Mouse (Mus musculus): ENCODE measurements around the gene Cldn12.

The Cldn12 gene

GRCm38 (mm10) chr5:5483254-5483858, 31.4 kb downstream of the Cldn12 start:
- peaks cover 8% of the 10 kb centered on the region for H3K4me1 ChIP-seq (replicated peaks; ENCODE audit: low read depth, low read length)
- TF ChIP-seq POU5F1 (IDR thresholded peaks at IDR 0.05; ENCODE audit: borderline replicate concordance, low read length) (no peak), NANOG (IDR thresholded peaks at IDR 0.05; ENCODE audit: borderline replicate concordance, low read length) (no peak), CTCF (conservative IDR thresholded peaks at IDR 0.05; ENCODE audit: low read length) (no peak)
- no peaks in the 10 kb centered on the region for H3K36me3 ChIP-seq (ENCODE audit: insufficient read depth, low read length)
- H3K27me3 ChIP-seq (ENCODE audit: insufficient read depth, low read length), result no peaks in the 10 kb centered on the region
- H3K4me3 ChIP-seq (replicated peaks; ENCODE audit: low read length), result no peak overlapping the region
- no peaks in the 10 kb centered on the region for H3K9me3 ChIP-seq (ENCODE audit: low read length)

- Histone ChIP-seq H3K27me3 (ENCODE audit: insufficient read depth, low read length) (no peaks in the 10 kb centered on the region), H3K9me3 (ENCODE audit: low read length) (no peaks in the 10 kb centered on the region), H3K4me1 (replicated peaks; ENCODE audit: low read depth, low read length) (peaks cover 6% of the 10 kb centered on the region), H3K36me3 (ENCODE audit: insufficient read depth, low read length) (no peaks in the 10 kb centered on the region), H3K4me3 (replicated peaks; ENCODE audit: low read length) (no peak overlapping the region)
- TF ChIP-seq CTCF (conservative IDR thresholded peaks at IDR 0.05; ENCODE audit: low read length), result peak; percentile 65
- no peak for TF ChIP-seq NANOG (IDR thresholded peaks at IDR 0.05; ENCODE audit: borderline replicate concordance, low read length)
These were observed 33.1 kb downstream of the Cldn12 start for GRCm38 (mm10) chr5:5481662-5482061.

DNA sequence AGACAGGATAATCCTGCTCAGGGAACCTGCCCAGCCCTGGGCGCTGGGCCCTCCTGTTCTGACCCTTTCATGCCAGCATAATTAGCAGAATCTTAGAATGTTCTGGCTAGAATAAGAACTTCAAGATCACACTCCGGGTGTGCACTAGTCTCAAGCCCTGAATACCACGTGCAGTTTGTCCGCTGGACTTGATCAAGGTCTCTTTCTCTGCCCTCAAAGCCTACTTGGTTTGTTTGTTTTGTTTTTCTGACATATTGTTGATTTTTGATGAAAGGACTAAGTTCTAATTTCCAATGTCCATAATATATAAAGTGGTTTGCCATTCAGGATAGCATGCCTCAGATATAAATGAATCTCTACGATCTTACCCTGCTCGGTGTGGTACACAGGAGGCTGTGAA, 35.7 kb downstream of the Cldn12 start, which contains the start of gene 1700015F17Rik:
Gene 1700015F17Rik (minus strand): TSS at position 101 of the 400 bp plus-strand sequence.
- Histone ChIP-seq H3K36me3 (ENCODE audit: insufficient read depth, low read length) (no peaks in the 10 kb centered on the region), H3K9me3 (ENCODE audit: low read length) (no peaks in the 10 kb centered on the region), H3K4me3 (replicated peaks; ENCODE audit: low read length) (no peak within 1 kb of the TSS), H3K27me3 (ENCODE audit: insufficient read depth, low read length) (no peaks in the 10 kb centered on the region), H3K4me1 (replicated peaks; ENCODE audit: low read depth, low read length) (no peaks in the 10 kb centered on the region)
- TF ChIP-seq CTCF (conservative IDR thresholded peaks at IDR 0.05; ENCODE audit: low read length) (no peak), NANOG (IDR thresholded peaks at IDR 0.05; ENCODE audit: borderline replicate concordance, low read length) (no peak)

DNA sequence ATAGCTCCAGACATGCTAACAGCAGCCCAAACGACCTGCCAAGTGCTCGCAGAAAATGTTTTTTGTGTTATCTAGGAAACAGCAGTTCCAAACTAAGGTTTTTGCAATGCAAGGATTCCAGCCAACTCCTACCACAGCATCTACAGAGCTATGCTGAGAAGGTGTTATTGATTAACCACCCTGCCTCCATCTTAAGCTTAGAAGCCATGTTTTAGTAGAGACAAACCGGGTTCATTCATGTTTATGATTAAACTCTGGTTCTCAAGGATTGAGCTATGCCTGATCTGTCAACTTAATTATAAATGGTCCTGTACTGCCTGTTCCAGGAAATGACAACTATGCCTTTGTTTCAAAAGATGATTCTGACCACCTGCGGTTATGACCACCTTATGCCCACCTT, 38.6 kb downstream of the Cldn12 start:
- no peaks in the 10 kb centered on the region for H3K9me3 ChIP-seq (ENCODE audit: low read length)

GRCm38 (mm10) chr5:5465256-5465655, 49.5 kb downstream of the Cldn12 start:
- TF ChIP-seq NANOG (IDR thresholded peaks at IDR 0.05; ENCODE audit: borderline replicate concordance, low read length), result no peak
- TF ChIP-seq CTCF (conservative IDR thresholded peaks at IDR 0.05; ENCODE audit: low read length), result no peak
- no peak for TF ChIP-seq POU5F1 (IDR thresholded peaks at IDR 0.05; ENCODE audit: borderline replicate concordance, low read length)

More for the DNA sequence above, 38.6 kb downstream of the Cldn12 start:
- Histone ChIP-seq H3K4me3 (replicated peaks; ENCODE audit: low read length) (no peak overlapping the region), H3K36me3 (ENCODE audit: insufficient read depth, low read length) (no peaks in the 10 kb centered on the region), H3K4me1 (replicated peaks; ENCODE audit: low read depth, low read length) (no peaks in the 10 kb centered on the region), H3K27me3 (ENCODE audit: insufficient read depth, low read length) (no peaks in the 10 kb centered on the region)
- no peak for TF ChIP-seq POU5F1 (IDR thresholded peaks at IDR 0.05; ENCODE audit: borderline replicate concordance, low read length)
- no peak for TF ChIP-seq CTCF (conservative IDR thresholded peaks at IDR 0.05; ENCODE audit: low read length)
- no peak for TF ChIP-seq NANOG (IDR thresholded peaks at IDR 0.05; ENCODE audit: borderline replicate concordance, low read length)

More at GRCm38 (mm10) chr5:5465256-5465655, 49.5 kb downstream of the Cldn12 start:
- Histone ChIP-seq H3K9me3 (ENCODE audit: low read length) (no peaks in the 10 kb centered on the region), H3K27me3 (ENCODE audit: insufficient read depth, low read length) (no peaks in the 10 kb centered on the region), H3K4me3 (replicated peaks; ENCODE audit: low read length) (no peak overlapping the region), H3K36me3 (ENCODE audit: insufficient read depth, low read length) (no peaks in the 10 kb centered on the region), H3K4me1 (replicated peaks; ENCODE audit: low read depth, low read length) (no peaks in the 10 kb centered on the region)
